8 mouse cellular contexts compared by ENCODE assay signal in genomic region chr12:99628421-99628820, GRCm38 (mm10).
DNase-seq lines count a peak whose midpoint lies in the region; ATAC-seq and TF ChIP-seq lines count a peak whose summit lies in the region.

No protein-coding gene starts in this region.

- H3K9ac ChIP-seq in midbrain, embryonic 11.5 days (ENCODE audit: low read length), result no peak overlapping the region

- H3K27ac ChIP-seq in heart, embryonic 10.5 days, result peak overlapping the region; percentile 56
- H3K27ac ChIP-seq in bone marrow macrophage, adult 2 months (ENCODE audit: insufficient read depth, low read depth, low read length), result peak overlapping the region; percentile 19; the same call in 1 of the 2 replicates
- peak overlapping the region; percentile 88 for H3K27ac ChIP-seq in hindbrain, embryonic 10.5 days
- no peak overlapping the region for H3K27ac ChIP-seq in midbrain, embryonic 11.5 days (ENCODE audit: low read depth, low read length)

- H3K4me1 ChIP-seq in heart, embryonic 10.5 days, result peaks cover 14% of the 10 kb centered on the region
- peaks cover 17% of the 10 kb centered on the region for H3K4me1 ChIP-seq in bone marrow macrophage, adult 2 months (ENCODE audit: control insufficient read depth, insufficient read depth, low read length)
- peaks cover 25% of the 10 kb centered on the region for H3K4me1 ChIP-seq in hindbrain, embryonic 10.5 days (replicated peaks)
- peaks cover 3% of the 10 kb centered on the region; the same call in 1 of the 2 replicates for H3K4me1 ChIP-seq in midbrain, embryonic 11.5 days (ENCODE audit: control insufficient read depth, insufficient read depth, low read length)

- no peak; the same call in 1 of the 2 replicates for ATAC-seq in midbrain, embryonic 11.5 days (ENCODE audit: low FRiP score)

- peak overlapping the region; percentile 64 for H3K4me3 ChIP-seq in heart, embryonic 10.5 days
- H3K4me3 ChIP-seq in bone marrow macrophage, adult 2 months (ENCODE audit: insufficient read depth, low read length), result peak overlapping the region; percentile 71
- peak overlapping the region; percentile 62 for H3K4me3 ChIP-seq in hindbrain, embryonic 10.5 days
- H3K4me3 ChIP-seq in midbrain, embryonic 11.5 days (ENCODE audit: low read depth, low read length), result no peak overlapping the region; the same call in 1 of the 2 replicates

- TF ChIP-seq CTCF in bone marrow macrophage, adult 2 months (IDR thresholded peaks at IDR 0.05; ENCODE audit: low read depth, low read length), result no peak

- no peak for DNase-seq in heart, embryonic 10.5 days (ENCODE audit: low spot score)
- no peak for DNase-seq in heart, adult 8-10 months (ENCODE audit: low spot score)
- DNase-seq in hindbrain, embryonic 10.5 days (ENCODE audit: low spot score), result no peak
- no peak for DNase-seq in midbrain, embryonic 11.5 days (ENCODE audit: low spot score, missing footprints)
- no peak for DNase-seq in layer of hippocampus, postnatal 14 days (ENCODE audit: low spot score in 2 of 2)
- DNase-seq in kidney, postnatal 14 days, result no peak
- no peak for DNase-seq in left cerebral cortex, postnatal 14 days (ENCODE audit: low spot score in 2 of 2)

- WGBS in heart, embryonic 10.5 days, result 58% methylated on average over 3 of the region's 3 CpGs
- 63% methylated on average over 3 of the region's 3 CpGs for WGBS in hindbrain, embryonic 10.5 days
- 60% methylated on average over 3 of the region's 3 CpGs for WGBS in midbrain, embryonic 11.5 days

- no peaks in the 10 kb centered on the region for H3K27me3 ChIP-seq in heart, embryonic 10.5 days (ENCODE audit: insufficient read depth, poor library complexity, severe bottlenecking)
- H3K27me3 ChIP-seq in hindbrain, embryonic 10.5 days (ENCODE audit: insufficient read depth, poor library complexity, severe bottlenecking), result peaks cover 10% of the 10 kb centered on the region
- no peaks in the 10 kb centered on the region; the same call in 1 of the 2 replicates for H3K27me3 ChIP-seq in midbrain, embryonic 11.5 days (ENCODE audit: control insufficient read depth, insufficient read depth, low read length)

- no peaks in the 10 kb centered on the region for H3K36me3 ChIP-seq in heart, embryonic 10.5 days
- no peaks in the 10 kb centered on the region for H3K36me3 ChIP-seq in hindbrain, embryonic 10.5 days
- no peaks in the 10 kb centered on the region for H3K36me3 ChIP-seq in midbrain, embryonic 11.5 days (ENCODE audit: control insufficient read depth, insufficient read depth, low read length)

- intact Hi-C loops in left cerebral cortex, postnatal 14 days (cut with DNase I), result no loop called here

- TF ChIP-seq POLR2A in bone marrow macrophage, adult 2 months (IDR thresholded peaks at IDR 0.05; ENCODE audit: borderline replicate concordance, low read depth, low read length), result no peak

- H3K9me3 ChIP-seq in heart, embryonic 10.5 days, result no peaks in the 10 kb centered on the region
- no peaks in the 10 kb centered on the region for H3K9me3 ChIP-seq in hindbrain, embryonic 10.5 days
- no peaks in the 10 kb centered on the region for H3K9me3 ChIP-seq in midbrain, embryonic 11.5 days (ENCODE audit: control insufficient read depth, low read length)

- H3K4me2 ChIP-seq in midbrain, embryonic 11.5 days, result peak overlapping the region; percentile 60
